Mouse (Mus musculus) left cerebral cortex, postnatal 14 days (tissue): ENCODE results near the gene Casp14. TPM values are rescaled to one million over a fixed set of nuclear protein-coding genes. Genes with fewer than 3 reads are reported as not detected.
"Not testable (repeated sequence)": the region's sequence is repeated elsewhere in the genome, so short reads cannot be mapped to it uniquely, and the experiment has no call there.

Experiments used
- DNase-seq, 2 experiments: peaks; one replicate each; pipeline ENCODE4 v3.0.0; 2021 to 2022; ENCODE audit warnings: low spot score in 2 of 2, mixed read lengths in 1 of 2
- intact Hi-C: fragments of 180-260 bp; cut with DNase I; formaldehyde crosslinking; loops from one replicate; pipeline ENCODE4 v1.15.1; 2025
- total RNA-seq, 2 experiments: library from RNA; stranded (reverse); gene quantifications; 2 replicates each; pipeline ENCODE4 v1.2.3; 2021

Gene Casp14
- total RNA-seq, 2 experiments from 2014 or later, result not detected

DNA sequence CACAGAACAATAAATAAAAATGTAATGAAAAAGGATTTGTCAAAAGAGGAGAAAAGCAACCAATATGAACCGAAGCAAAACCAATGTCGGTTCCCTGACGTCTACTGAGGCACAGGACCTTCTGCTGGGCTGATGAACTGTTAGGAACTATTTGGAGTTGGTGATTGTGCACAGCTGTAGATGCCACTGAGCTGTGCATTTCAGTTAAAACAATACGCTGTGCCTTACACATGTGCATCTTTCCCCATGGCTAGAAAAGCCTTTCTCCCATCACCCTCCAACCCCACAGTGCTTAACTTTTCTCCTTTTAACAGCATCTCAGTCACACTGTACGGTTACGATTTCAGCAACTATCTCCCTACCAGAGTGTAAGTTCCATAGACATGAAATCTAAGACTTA is 28.1 kb downstream of the Casp14 start:
- DNase-seq, result no peak
- intact Hi-C loops, result no loop called here

DNA sequence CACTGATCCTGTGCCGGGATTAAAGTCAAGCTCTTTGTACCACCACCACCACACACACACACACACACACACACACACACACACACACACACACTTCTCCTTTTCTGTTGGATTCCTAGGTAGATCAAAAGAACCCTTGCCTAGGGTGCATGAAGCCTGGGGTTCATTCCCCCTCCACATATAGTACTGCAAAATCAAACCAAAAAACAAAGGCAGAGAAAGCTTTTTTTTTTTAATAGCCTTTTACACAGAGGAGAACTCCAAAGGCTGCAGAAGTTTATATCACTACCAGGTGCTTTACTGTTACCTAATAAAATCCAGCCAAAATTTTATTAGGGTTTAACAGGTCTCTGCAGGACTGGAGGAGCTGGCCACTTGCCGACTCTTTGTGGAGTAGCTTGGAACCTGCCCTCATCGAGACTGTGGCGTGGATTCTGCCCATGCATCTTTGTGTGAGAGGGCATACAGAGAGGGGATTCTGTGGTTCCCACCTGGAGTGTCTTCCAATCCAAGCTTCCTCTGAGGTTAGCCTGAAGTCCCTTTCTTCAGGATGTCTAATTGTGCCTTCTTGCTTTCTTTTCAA is 31.0 kb downstream of the Casp14 start:
- no peak for DNase-seq
- intact Hi-C loops, result no loop called here

DNA sequence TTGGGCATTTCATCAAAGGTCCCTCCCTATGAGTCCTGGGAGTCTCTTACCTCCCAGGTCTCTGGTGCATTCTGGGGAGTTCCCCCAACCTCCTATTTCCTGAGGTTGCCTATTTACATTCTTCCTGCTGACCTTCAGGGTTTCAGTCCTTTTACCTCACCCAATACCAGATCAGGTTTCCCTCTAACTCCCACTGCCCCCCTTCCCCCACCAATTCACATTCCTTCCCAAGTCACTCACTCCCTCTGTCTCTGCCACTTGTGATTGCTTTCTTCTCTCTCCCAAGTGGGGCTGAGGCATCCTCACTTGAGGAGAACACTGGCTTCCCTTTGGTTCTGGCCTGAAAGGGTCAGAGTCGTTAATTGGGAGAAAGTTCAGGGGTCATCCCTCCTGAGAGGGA is 48.0 kb downstream of the Casp14 start:
- intact Hi-C loops, DNase-seq: not testable (repeated sequence)

- DNase-seq, intact Hi-C loops: not testable (repeated sequence)
Observed at GRCm38 (mm10) chr10:78666696-78667095, 51.4 kb downstream of the Casp14 start.

GRCm38 (mm10) chr10:78664546-78664945 is 53.5 kb downstream of the Casp14 start:
- intact Hi-C loops, result no loop called here
- DNase-seq, result no peak

Other genes starting within 250 kb of the Casp14 start
- not detected for gene Olfr1358, start 200.9 kb downstream of the Casp14 start, total RNA-seq
- gene Ilvbl, start 143.9 kb downstream of the Casp14 start, total RNA-seq, result 10 to 100 TPM; 18.2 to 27.4 TPM
- 1 to 10 TPM; 3.6 to 5.1 TPM for gene Syde1, start 126.3 kb downstream of the Casp14 start, total RNA-seq
- gene Olfr1357, start 100.2 kb downstream of the Casp14 start, total RNA-seq, result not detected
- under 1 TPM; 0.46 to 0.51 TPM for gene Ccdc105, start 34.8 kb upstream of the Casp14 start, total RNA-seq
- gene Slc1a6, start 62.2 kb upstream of the Casp14 start, total RNA-seq, result 10 to 100 TPM; 13.2 to 13.4 TPM
- gene Olfr1356, start 133.9 kb upstream of the Casp14 start, total RNA-seq, result not detected
- gene Olfr1355, start 157.2 kb upstream of the Casp14 start, total RNA-seq, result not detected
- gene Olfr1354, start 194.9 kb upstream of the Casp14 start, total RNA-seq, result not detected
- not detected for gene Olfr8, start 232.3 kb upstream of the Casp14 start, total RNA-seq
- not detected for gene Olfr1353, start 245.0 kb upstream of the Casp14 start, total RNA-seq